Mouse (Mus musculus) kidney, postnatal 10 days (tissue): ENCODE measurements around the gene Abi1.
A peak's percentile ranks its signal among the peaks of the same experiment; 100 is the strongest.
"Not testable (repeated sequence)": the region's sequence is repeated elsewhere in the genome, so short reads cannot be mapped to it uniquely, and the experiment has no call there.

Experiments used
- DNase-seq: peaks from one replicate; pipeline ENCODE4 v3.0.0; 2021; ENCODE audit warnings: mixed read lengths

Abi1 gene

GRCm38 (mm10) chr2:23040001-23040646 is at the start of gene Abi1:
Gene Abi1, minus strand, starts transcription at chr2:23040241.
- DNase-seq = peak; percentile 95

- DNase-seq = no peak
These were observed 44.5 kb upstream of the Abi1 start for GRCm38 (mm10) chr2:23084540-23084939.

GRCm38 (mm10) chr2:23078588-23078987 is 38.5 kb upstream of the Abi1 start:
- DNase-seq = no peak

- DNase-seq = no peak
These were observed 37.7 kb upstream of the Abi1 start for GRCm38 (mm10) chr2:23077693-23078092.

- no peak for DNase-seq
These were observed 36.7 kb upstream of the Abi1 start for GRCm38 (mm10) chr2:23076783-23077182.

GRCm38 (mm10) chr2:23075846-23076245 is 35.8 kb upstream of the Abi1 start:
- no peak for DNase-seq

- DNase-seq = no peak
These were observed 31.4 kb upstream of the Abi1 start for GRCm38 (mm10) chr2:23071406-23071805.

- DNase-seq = no peak
These were observed 30.4 kb upstream of the Abi1 start for GRCm38 (mm10) chr2:23070491-23070890.

GRCm38 (mm10) chr2:23068894-23069744 is 29.1 kb upstream of the Abi1 start:
- DNase-seq = peak; percentile 96

GRCm38 (mm10) chr2:23068370-23068737 is 28.3 kb upstream of the Abi1 start:
- DNase-seq = no peak

- DNase-seq = peak; percentile 97
These were observed 27.7 kb upstream of the Abi1 start, which contains the start of gene Acbd5 for GRCm38 (mm10) chr2:23067552-23068369. Gene Acbd5, plus strand, starts transcription at chr2:23068167.

GRCm38 (mm10) chr2:23052523-23052922 is 12.5 kb upstream of the Abi1 start:
- DNase-seq = no peak

GRCm38 (mm10) chr2:23051890-23052289 is 11.8 kb upstream of the Abi1 start:
- DNase-seq = no peak

GRCm38 (mm10) chr2:23048006-23048405 is 8.0 kb upstream of the Abi1 start:
- no peak for DNase-seq

- no peak for DNase-seq
These were observed 5.7 kb upstream of the Abi1 start for GRCm38 (mm10) chr2:23045703-23046102.

- DNase-seq = no peak
These were observed 2.1 kb upstream of the Abi1 start for GRCm38 (mm10) chr2:23042189-23042588.

- DNase-seq = no peak
These were observed 1.4 kb upstream of the Abi1 start for GRCm38 (mm10) chr2:23041457-23041856.

GRCm38 (mm10) chr2:23040690-23041089 is 649 bp upstream of the Abi1 start:
- DNase-seq = not testable (repeated sequence)

GRCm38 (mm10) chr2:23039082-23040000 is 700 bp downstream of the Abi1 start:
- DNase-seq = no peak

- no peak for DNase-seq
These were observed 4.6 kb downstream of the Abi1 start for GRCm38 (mm10) chr2:23035467-23035866.

GRCm38 (mm10) chr2:23034692-23035435 is 5.2 kb downstream of the Abi1 start:
- DNase-seq = no peak
